Mouse (Mus musculus) embryonic facial prominence, embryonic 10.5 days (tissue): ENCODE measurements around the gene Mta3. TPM values are rescaled to one million over a fixed set of nuclear protein-coding genes. Genes with fewer than 3 reads are reported as not detected.

ENCODE experiments used
- DNase-seq: peaks from one replicate; pipeline ENCODE4 v3.0.0-alpha.2; 2017; ENCODE audit warnings: low spot score
- H3K27ac ChIP-seq: fragments of 300-500 bp; sonication (generic); replicated peaks from 2 replicates; pipeline ENCODE4 v1.5.1; 2016; ENCODE audit warnings: mild to moderate bottlenecking
- H3K27me3 ChIP-seq: fragments of 300-500 bp; sonication (generic); replicated peaks from 2 replicates; pipeline ENCODE4 v1.6.1; 2016; ENCODE audit warnings: low read depth, mild to moderate bottlenecking; ENCODE audit not compliant: poor library complexity, severe bottlenecking
- H3K36me3 ChIP-seq: fragments of 300-500 bp; sonication (generic); replicated peaks from 2 replicates; pipeline ENCODE4 v1.6.1; 2016; ENCODE audit warnings: mild to moderate bottlenecking, moderate library complexity
- H3K4me1 ChIP-seq: fragments of 300-500 bp; sonication (generic); 2 replicates; pipeline ENCODE4 v1.6.1; 2016
- H3K4me3 ChIP-seq: fragments of 300-500 bp; sonication (generic); 2 replicates; pipeline ENCODE4 v1.5.1; 2016; ENCODE audit warnings: mild to moderate bottlenecking, moderate library complexity
- H3K9me3 ChIP-seq: fragments of 300-500 bp; sonication (generic); 2 replicates; pipeline ENCODE4 v1.6.1; 2016; ENCODE audit warnings: mild to moderate bottlenecking
- WGBS: fragments of 180-500 bp; shearing (Covaris S2); methylation state at CpG from one replicate; pipeline ENCODE4 v1.1.7; 2016; 5-methylcytosine and 5-hydroxymethylcytosine counted together
- polyA plus RNA-seq: library from polyadenylated mRNA; unstranded; fragments of >200 nt; fragmentation: Nextera tagmentation; extraction: Ambion mirVana; gene quantifications from 2 replicates; pipeline ENCODE4 v1.2.1, GENCODE M21; 2016

Gene Mta3
- polyA plus RNA-seq, 1 experiment from 2014 or later = 40.5 TPM

- DNase-seq = no peak
- peaks cover 3% of the 10 kb centered on the region for H3K4me1 ChIP-seq
- no peaks in the 10 kb centered on the region for H3K27me3 ChIP-seq
- H3K27ac ChIP-seq = no peak overlapping the region
- H3K9me3 ChIP-seq = peaks cover 2% of the 10 kb centered on the region; the same call in 1 of the 2 replicates
- 91% methylated on average over 9 of the region's 9 CpGs for WGBS
- peaks cover 68% of the 10 kb centered on the region for H3K36me3 ChIP-seq
- no peak overlapping the region for H3K4me3 ChIP-seq
Observed at GRCm38 (mm10) chr17:83712341-83712740, 6.4 kb downstream of the Mta3 start.

GRCm38 (mm10) chr17:83720449-83720848 lies 14.5 kb downstream of the Mta3 start:
- DNase-seq = no peak
- 86% methylated on average over 12 of the region's 12 CpGs for WGBS
- Histone ChIP-seq H3K27me3 (no peaks in the 10 kb centered on the region), H3K9me3 (peaks cover 2% of the 10 kb centered on the region; the same call in 1 of the 2 replicates), H3K4me3 (no peak overlapping the region), H3K27ac (no peak overlapping the region), H3K36me3 (peaks cover 47% of the 10 kb centered on the region), H3K4me1 (peaks cover 3% of the 10 kb centered on the region; the same call in 1 of the 2 replicates)

- H3K27me3 ChIP-seq = no peaks in the 10 kb centered on the region
- no peak overlapping the region for H3K4me3 ChIP-seq
- H3K27ac ChIP-seq = no peak overlapping the region
- peaks cover 2% of the 10 kb centered on the region; the same call in 1 of the 2 replicates for H3K9me3 ChIP-seq
- H3K36me3 ChIP-seq = peaks cover 40% of the 10 kb centered on the region
- no peak for DNase-seq
- H3K4me1 ChIP-seq = peaks cover 3% of the 10 kb centered on the region; the same call in 1 of the 2 replicates
- 95% methylated on average over 10 of the region's 10 CpGs for WGBS
Observed at GRCm38 (mm10) chr17:83721157-83721556, 15.2 kb downstream of the Mta3 start.

- 65% methylated on average over 9 of the region's 9 CpGs for WGBS
Observed at GRCm38 (mm10) chr17:83723064-83723463, 17.1 kb downstream of the Mta3 start.

GRCm38 (mm10) chr17:83726496-83726895 lies 20.5 kb downstream of the Mta3 start:
- no peak for DNase-seq
- 92% methylated on average over 11 of the region's 11 CpGs for WGBS
- Histone ChIP-seq H3K9me3 (no peaks in the 10 kb centered on the region), H3K36me3 (peaks cover 8% of the 10 kb centered on the region; the same call in 1 of the 2 replicates), H3K27ac (no peak overlapping the region), H3K4me3 (no peak overlapping the region), H3K27me3 (no peaks in the 10 kb centered on the region), H3K4me1 (peaks cover 3% of the 10 kb centered on the region; the same call in 1 of the 2 replicates)

More at GRCm38 (mm10) chr17:83723064-83723463, 17.1 kb downstream of the Mta3 start:
- no peaks in the 10 kb centered on the region for H3K9me3 ChIP-seq
- DNase-seq = no peak
- H3K4me1 ChIP-seq = peaks cover 3% of the 10 kb centered on the region; the same call in 1 of the 2 replicates
- no peak overlapping the region for H3K27ac ChIP-seq
- no peaks in the 10 kb centered on the region for H3K27me3 ChIP-seq
- peaks cover 28% of the 10 kb centered on the region for H3K36me3 ChIP-seq
- no peak overlapping the region for H3K4me3 ChIP-seq

GRCm38 (mm10) chr17:83727707-83728106 lies 21.7 kb downstream of the Mta3 start:
- no peaks in the 10 kb centered on the region for H3K9me3 ChIP-seq
- WGBS = 88% methylated on average over 4 of the region's 4 CpGs
- DNase-seq = no peak

GRCm38 (mm10) chr17:83729029-83729428 lies 23.1 kb downstream of the Mta3 start:
- WGBS = 92% methylated on average over 9 of the region's 9 CpGs
- no peaks in the 10 kb centered on the region for H3K9me3 ChIP-seq
- H3K27me3 ChIP-seq = no peaks in the 10 kb centered on the region
- no peak overlapping the region for H3K4me3 ChIP-seq
- peaks cover 3% of the 10 kb centered on the region; the same call in 1 of the 2 replicates for H3K4me1 ChIP-seq
- DNase-seq = no peak
- no peak overlapping the region for H3K27ac ChIP-seq
- peaks cover 8% of the 10 kb centered on the region; the same call in 1 of the 2 replicates for H3K36me3 ChIP-seq

More at GRCm38 (mm10) chr17:83727707-83728106, 21.7 kb downstream of the Mta3 start:
- H3K4me1 ChIP-seq = peaks cover 6% of the 10 kb centered on the region
- H3K36me3 ChIP-seq = peaks cover 8% of the 10 kb centered on the region; the same call in 1 of the 2 replicates
- H3K27me3 ChIP-seq = no peaks in the 10 kb centered on the region
- no peak overlapping the region for H3K4me3 ChIP-seq
- no peak overlapping the region for H3K27ac ChIP-seq

GRCm38 (mm10) chr17:83730123-83730522 lies 24.2 kb downstream of the Mta3 start:
- Histone ChIP-seq H3K27me3 (no peaks in the 10 kb centered on the region), H3K27ac (no peak overlapping the region), H3K36me3 (peaks cover 8% of the 10 kb centered on the region; the same call in 1 of the 2 replicates), H3K4me1 (peaks cover 3% of the 10 kb centered on the region; the same call in 1 of the 2 replicates), H3K9me3 (no peaks in the 10 kb centered on the region), H3K4me3 (no peak overlapping the region)
- no peak for DNase-seq
- WGBS = 91% methylated on average over 6 of the region's 6 CpGs

- 70% methylated on average over 10 of the region's 10 CpGs for WGBS
- DNase-seq = peak; percentile 18
- no peaks in the 10 kb centered on the region for H3K27me3 ChIP-seq
- H3K36me3 ChIP-seq = peaks cover 2% of the 10 kb centered on the region; the same call in 1 of the 2 replicates
- H3K27ac ChIP-seq = no peak overlapping the region
- peaks cover 3% of the 10 kb centered on the region; the same call in 1 of the 2 replicates for H3K4me1 ChIP-seq
- H3K4me3 ChIP-seq = no peak overlapping the region
- H3K9me3 ChIP-seq = no peaks in the 10 kb centered on the region
Observed at GRCm38 (mm10) chr17:83732166-83732629, 26.2 kb downstream of the Mta3 start.

- WGBS = 40% methylated on average over 5 of the region's 5 CpGs
- no peaks in the 10 kb centered on the region for H3K9me3 ChIP-seq
- peak; percentile 64 for DNase-seq
- no peak overlapping the region for H3K4me3 ChIP-seq
- no peak overlapping the region for H3K27ac ChIP-seq
- H3K36me3 ChIP-seq = no peaks in the 10 kb centered on the region
- H3K4me1 ChIP-seq = peaks cover 3% of the 10 kb centered on the region; the same call in 1 of the 2 replicates
- H3K27me3 ChIP-seq = no peaks in the 10 kb centered on the region
Observed at GRCm38 (mm10) chr17:83732801-83733200, 26.8 kb downstream of the Mta3 start.

- DNase-seq = no peak
- 92% methylated on average over 9 of the region's 9 CpGs for WGBS
- H3K36me3 ChIP-seq = peaks cover 24% of the 10 kb centered on the region
Observed at GRCm38 (mm10) chr17:83736701-83737100, 30.7 kb downstream of the Mta3 start.

GRCm38 (mm10) chr17:83737775-83738174 lies 31.8 kb downstream of the Mta3 start:
- DNase-seq = no peak
- peaks cover 24% of the 10 kb centered on the region for H3K36me3 ChIP-seq
- H3K4me3 ChIP-seq = no peak overlapping the region
- H3K27me3 ChIP-seq = no peaks in the 10 kb centered on the region
- H3K9me3 ChIP-seq = no peaks in the 10 kb centered on the region
- no peak overlapping the region for H3K27ac ChIP-seq
- H3K4me1 ChIP-seq = no peaks in the 10 kb centered on the region
- WGBS = 93% methylated on average over 8 of the region's 8 CpGs

More at GRCm38 (mm10) chr17:83736701-83737100, 30.7 kb downstream of the Mta3 start:
- H3K27ac ChIP-seq = no peak overlapping the region
- H3K4me3 ChIP-seq = no peak overlapping the region
- H3K4me1 ChIP-seq = peaks cover 2% of the 10 kb centered on the region; the same call in 1 of the 2 replicates
- no peaks in the 10 kb centered on the region for H3K9me3 ChIP-seq
- H3K27me3 ChIP-seq = no peaks in the 10 kb centered on the region

GRCm38 (mm10) chr17:83740135-83740676 lies 34.2 kb downstream of the Mta3 start:
- H3K9me3 ChIP-seq = peaks cover 7% of the 10 kb centered on the region; the same call in 1 of the 2 replicates
- no peaks in the 10 kb centered on the region for H3K27me3 ChIP-seq
- H3K4me3 ChIP-seq = no peak overlapping the region
- no peaks in the 10 kb centered on the region for H3K4me1 ChIP-seq
- WGBS = 79% methylated on average over 7 of the region's 7 CpGs
- DNase-seq = no peak
- H3K36me3 ChIP-seq = peaks cover 39% of the 10 kb centered on the region
- no peak overlapping the region for H3K27ac ChIP-seq
